Mouse (Mus musculus): ENCODE measurements around the gene Plin3. TPM values are rescaled to one million over a fixed set of nuclear protein-coding genes. Genes with fewer than 3 reads are reported as not detected.
"Not testable (repeated sequence)": the region's sequence is repeated elsewhere in the genome, so short reads cannot be mapped to it uniquely, and the experiment has no call there.

The Plin3 gene
- total RNA-seq, 2 experiments from 2014 or later, result 178 to 190 TPM

DNA sequence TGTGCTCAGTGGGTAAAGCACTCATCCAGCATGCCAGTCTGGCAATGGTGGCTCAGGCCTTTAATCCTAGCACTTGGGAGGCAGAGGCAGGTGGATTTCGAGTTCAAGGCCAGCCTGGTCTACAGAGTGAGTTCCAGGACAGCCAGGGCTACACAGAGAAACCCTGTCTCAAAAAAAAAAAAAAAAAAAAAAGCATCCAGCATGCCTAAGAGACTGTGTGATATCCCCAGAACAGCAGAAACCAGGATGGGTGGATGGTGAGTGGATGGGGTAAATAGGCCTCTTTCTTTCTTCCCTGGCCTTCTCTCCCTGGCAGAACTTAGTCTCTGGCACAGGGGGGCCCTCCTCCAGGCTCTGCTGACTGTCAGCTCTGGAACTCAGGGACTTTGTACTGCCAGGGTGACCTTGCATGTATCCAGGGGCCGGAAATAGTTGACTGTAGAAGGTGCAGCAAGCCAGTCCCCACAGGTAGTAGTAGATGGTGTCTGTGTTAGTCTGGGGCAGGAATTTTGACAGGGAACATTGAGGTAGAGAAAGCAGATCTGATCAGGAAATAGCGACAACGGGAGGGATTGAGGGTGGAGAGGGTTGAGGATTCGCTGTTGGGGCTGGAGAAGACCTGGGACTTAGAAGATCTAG is 16.7 kb downstream of the Plin3 start:
- peak; percentile 70 for DNase-seq

DNA sequence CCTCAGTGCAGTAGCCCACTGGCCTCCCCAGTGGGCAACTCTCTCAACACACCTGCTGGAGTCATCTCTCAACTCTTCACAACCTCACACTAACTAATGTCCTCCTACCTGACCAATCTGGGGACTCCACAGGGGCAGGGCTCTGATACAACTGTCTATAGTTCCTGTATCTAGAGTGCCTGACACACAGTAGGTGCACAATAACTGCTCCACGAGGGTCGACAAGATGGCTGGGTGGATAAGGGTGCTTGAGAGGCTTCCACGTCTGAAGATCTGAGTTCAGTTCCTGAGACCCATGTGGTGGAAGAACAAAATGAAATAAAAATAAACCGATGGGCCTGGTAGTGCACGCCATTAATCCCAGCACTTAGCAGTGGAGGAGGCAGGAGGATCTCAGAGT is 18.7 kb downstream of the Plin3 start:
- DNase-seq, result no peak

GRCm38 (mm10) chr17:56273482-56273881 is 19.2 kb downstream of the Plin3 start:
- DNase-seq, result peak in 1 of 2 experiments; percentile 11

- DNase-seq, result peak; percentile 4 to 15
Measured at GRCm38 (mm10) chr17:56272644-56273043, 20.0 kb downstream of the Plin3 start.

DNA sequence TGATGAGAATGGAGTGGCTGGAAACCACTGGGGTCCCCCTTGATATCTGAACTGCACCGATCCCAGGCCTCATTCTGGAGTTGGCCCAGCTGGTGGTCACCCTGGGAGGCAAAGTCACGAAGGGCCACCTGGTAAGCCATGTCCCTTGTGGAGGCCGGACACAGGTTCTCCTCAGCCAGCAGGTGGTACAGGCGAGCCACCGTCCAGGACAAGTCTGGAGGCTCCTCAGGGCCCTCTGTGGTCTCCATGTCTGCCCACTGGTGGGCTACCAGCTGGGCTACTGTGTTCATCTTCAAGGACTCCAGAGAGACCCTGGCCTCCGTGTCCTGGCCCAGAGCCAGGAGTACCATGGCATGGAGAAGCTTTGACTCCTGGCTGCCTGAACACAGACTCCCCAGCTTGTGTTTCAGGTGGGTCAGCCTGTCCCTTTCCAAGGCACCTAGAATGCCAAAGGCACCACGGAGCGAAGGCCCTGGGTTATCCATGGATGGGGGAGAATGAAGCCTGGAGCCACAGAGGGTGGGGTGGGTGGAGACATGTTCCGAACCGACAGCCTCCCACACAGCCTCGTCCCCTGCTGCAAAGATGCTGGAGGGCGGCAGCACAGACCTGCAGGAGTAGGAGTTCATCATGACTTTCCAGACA is 20.9 kb downstream of the Plin3 start:
- peak; percentile 8 to 15 for DNase-seq

DNA sequence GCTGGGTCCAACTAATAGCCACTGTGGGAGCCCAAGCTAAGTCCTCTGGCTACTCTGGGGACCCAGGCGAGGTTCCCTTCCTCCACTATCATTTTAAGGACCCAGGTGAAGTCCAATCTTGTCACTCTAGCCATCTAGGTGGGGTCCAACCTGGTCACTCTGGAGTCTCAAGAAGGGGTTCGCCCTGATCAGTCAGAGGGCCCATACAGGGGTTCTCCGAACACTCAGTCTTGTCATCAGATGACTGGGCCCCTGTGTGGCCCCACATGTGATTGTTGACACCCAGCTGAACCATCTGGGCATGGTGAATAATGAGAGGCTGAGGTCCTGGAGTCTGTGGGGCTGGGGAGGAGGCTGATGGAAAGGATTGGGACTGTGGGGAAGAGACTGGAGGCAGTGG is 22.9 kb downstream of the Plin3 start:
- DNase-seq, result peak in 1 of 2 experiments; percentile 4

GRCm38 (mm10) chr17:56269153-56269630 is 23.5 kb downstream of the Plin3 start:
- DNase-seq, result peak; percentile 82 to 85

DNA sequence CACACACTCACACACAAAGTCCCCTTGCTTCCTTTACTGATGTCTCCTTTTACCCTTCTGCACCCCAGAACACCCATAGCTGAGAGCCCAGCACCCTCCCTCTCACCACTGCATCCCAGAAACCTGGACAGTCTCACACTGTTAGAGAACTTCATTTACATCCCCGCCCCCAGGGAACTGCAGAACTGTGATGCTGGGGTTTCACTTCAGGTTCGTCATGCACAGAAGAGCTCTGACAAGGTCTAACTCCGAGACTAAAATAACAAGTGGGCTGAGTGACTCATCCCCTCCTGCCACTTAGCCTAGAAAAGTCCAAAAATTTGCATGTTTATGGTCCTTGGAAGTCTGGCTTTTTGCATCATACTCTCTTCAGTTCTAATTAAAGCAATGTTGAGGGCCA is 26.4 kb downstream of the Plin3 start:
- DNase-seq, result peak in 1 of 2 experiments; percentile 24

- no peak for DNase-seq
Measured at GRCm38 (mm10) chr17:56265869-56266268, 26.8 kb downstream of the Plin3 start.

DNA sequence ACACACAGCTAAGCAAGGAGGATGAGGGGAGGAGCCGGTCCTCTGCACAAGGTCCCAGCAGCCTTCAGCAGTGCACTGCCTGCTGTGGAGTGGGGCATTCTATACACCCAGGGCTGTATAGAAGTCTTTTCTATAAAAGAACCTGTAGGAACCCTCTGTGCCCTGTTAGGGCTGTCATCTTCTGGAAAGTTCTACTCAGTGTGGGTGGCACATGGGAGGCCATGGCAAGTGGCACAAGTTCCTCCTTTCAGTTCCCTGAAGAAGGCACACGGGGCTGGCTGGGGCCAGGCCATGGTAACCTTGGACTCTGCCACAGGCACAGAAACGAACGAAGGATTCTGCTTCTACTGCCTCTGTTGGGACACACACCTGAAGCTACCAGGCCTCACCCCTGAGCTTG is 27.7 kb downstream of the Plin3 start:
- DNase-seq, result peak; percentile 38 to 53

- peak; percentile 83 to 88 for DNase-seq
Measured at GRCm38 (mm10) chr17:56264020-56264419, 28.7 kb downstream of the Plin3 start.

GRCm38 (mm10) chr17:56262645-56263094 is 30.0 kb downstream of the Plin3 start:
- DNase-seq, result peak; percentile 75 to 76

GRCm38 (mm10) chr17:56261166-56261565 is 31.5 kb downstream of the Plin3 start:
- DNase-seq, result peak; percentile 74 to 86

GRCm38 (mm10) chr17:56259301-56260037 is 33.2 kb downstream of the Plin3 start:
- DNase-seq, result peak in 1 of 2 experiments; percentile 22

DNA sequence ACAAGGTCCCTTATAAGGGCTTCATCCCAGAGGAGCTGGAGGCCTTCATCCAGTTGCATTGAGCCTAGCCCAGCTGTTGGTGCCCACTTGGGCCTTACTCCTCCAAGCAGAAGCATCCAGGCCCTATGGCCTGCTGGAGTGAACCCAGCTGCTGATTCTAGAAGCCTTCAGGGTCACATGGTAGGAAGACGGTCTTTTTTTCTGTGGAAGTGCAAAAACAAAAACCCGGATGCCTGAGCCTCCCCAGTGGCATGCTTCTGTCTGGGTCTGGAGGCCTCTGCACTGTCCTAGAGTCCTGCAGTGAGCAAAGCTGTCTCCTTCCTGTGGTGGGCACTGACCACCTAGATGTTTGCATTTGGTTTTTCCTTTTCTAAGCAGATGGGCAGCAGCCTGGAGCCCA is 33.9 kb downstream of the Plin3 start:
- not testable (repeated sequence) for DNase-seq

- peak in 1 of 2 experiments; percentile 33 for DNase-seq
Measured at GRCm38 (mm10) chr17:56258269-56258668, 34.4 kb downstream of the Plin3 start.

DNA sequence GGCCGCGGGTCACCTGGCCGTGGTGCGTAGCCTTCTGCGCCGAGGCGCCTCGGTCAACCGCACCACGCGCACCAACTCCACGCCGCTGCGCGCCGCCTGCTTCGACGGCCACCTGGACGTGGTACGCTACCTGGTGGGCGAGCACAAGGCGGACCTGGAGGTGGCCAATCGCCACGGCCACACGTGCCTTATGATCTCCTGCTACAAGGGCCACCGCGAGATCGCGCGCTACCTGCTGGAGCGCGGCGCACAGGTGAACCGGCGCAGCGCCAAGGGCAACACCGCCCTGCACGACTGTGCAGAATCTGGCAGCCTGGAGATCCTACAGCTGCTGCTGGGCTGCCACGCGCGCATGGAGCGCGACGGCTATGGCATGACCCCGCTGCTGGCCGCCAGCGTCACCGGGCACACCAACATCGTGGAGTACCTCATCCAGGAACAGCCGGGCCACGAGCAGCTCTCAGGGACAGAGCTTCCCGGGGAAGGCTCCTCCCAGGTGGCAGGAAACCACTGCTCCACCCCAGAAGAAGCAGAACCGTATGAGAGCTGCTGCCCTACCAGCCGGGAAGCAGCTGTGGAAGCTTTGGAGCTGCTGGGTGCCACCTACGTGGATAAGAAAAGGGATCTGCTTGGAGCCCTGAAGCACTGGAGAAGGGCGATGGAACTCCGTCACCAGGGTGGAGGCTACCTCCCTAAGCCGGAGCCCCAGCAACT is 35.3 kb downstream of the Plin3 start:
- peak in 1 of 2 experiments; percentile 42 for DNase-seq

DNA sequence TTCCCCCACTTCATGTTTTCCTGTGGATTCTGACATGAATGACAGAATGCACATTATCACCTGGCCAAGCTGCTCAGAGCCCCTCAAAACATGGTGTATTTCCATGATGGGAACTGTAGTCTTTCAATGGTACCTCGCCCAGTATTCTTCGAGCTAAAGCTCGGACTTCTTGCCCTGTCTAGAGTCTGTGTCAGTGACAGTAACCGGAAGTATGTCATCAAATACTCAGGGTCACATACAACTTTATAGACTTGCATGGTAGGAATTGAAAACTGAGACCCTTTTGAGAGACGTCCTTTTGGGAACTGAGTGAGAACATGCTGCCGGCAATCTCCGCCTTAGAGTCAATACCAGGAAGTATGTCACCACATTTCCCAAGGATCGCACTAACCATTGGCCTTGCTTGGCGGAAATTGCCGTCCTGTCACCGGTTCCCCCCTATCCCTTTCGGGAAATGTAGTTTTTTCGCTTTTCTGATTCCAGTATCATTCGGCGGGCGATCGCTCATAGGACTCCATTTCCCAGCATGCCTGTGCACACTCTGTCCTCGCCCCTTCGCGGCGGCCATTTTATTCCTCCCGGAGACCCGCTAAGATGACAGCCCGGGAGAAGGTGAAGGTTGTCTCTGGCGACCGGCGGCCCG is 36.3 kb downstream of the Plin3 start, which contains the start of gene Fem1a:
Fem1a (plus strand) TSS at position 572 of the 643 bp plus-strand sequence.
- peak; percentile 95 to 99 for DNase-seq

- DNase-seq, result peak; percentile 99
Measured at GRCm38 (mm10) chr17:56255863-56256238, 36.8 kb downstream of the Plin3 start.

GRCm38 (mm10) chr17:56255429-56255828 is 37.2 kb downstream of the Plin3 start:
- DNase-seq, result peak in 1 of 2 experiments; percentile 52

- no peak for DNase-seq
Measured at GRCm38 (mm10) chr17:56254695-56255094, 38.0 kb downstream of the Plin3 start.
